In genomic region chr11:97818571-97818970, GRCm38 (mm10) we compare ENCODE assay signal across 7 mouse cellular contexts. TPM values are rescaled to one million over a fixed set of nuclear protein-coding genes. Genes with fewer than 3 reads are reported as not detected.
DNase-seq lines count a peak whose midpoint lies in the region; ATAC-seq and TF ChIP-seq lines count a peak whose summit lies in the region.

No protein-coding gene starts in this region.

- no peak for TF ChIP-seq POLR2A in lung, adult 2 months (IDR thresholded peaks at IDR 0.05; ENCODE audit: borderline replicate concordance, extremely low read depth, low read depth, low read length)

- H3K36me3 ChIP-seq in embryonic facial prominence, embryonic 14.5 days (ENCODE audit: control insufficient read depth, insufficient read depth, low read length): peaks cover 62% of the 10 kb centered on the region
- H3K36me3 ChIP-seq in hindbrain, embryonic 16.5 days (ENCODE audit: control insufficient read depth, insufficient read depth, low read length): peaks cover 13% of the 10 kb centered on the region
- peaks cover 18% of the 10 kb centered on the region for H3K36me3 ChIP-seq in lung, embryonic 16.5 days (ENCODE audit: control insufficient read depth, insufficient read depth, low read length)

- no peak overlapping the region for H3K4me2 ChIP-seq in embryonic facial prominence, embryonic 14.5 days (ENCODE audit: low read depth, low read length)
- no peak overlapping the region for H3K4me2 ChIP-seq in hindbrain, embryonic 16.5 days (ENCODE audit: low read length)
- peak overlapping the region; percentile 6; the same call in 1 of the 2 replicates for H3K4me2 ChIP-seq in lung, embryonic 16.5 days (ENCODE audit: low read depth, low read length)

- no peaks in the 10 kb centered on the region for H3K27me3 ChIP-seq in embryonic facial prominence, embryonic 14.5 days (replicated peaks; ENCODE audit: control insufficient read depth, insufficient read depth, low read length)
- H3K27me3 ChIP-seq in hindbrain, embryonic 16.5 days (replicated peaks; ENCODE audit: control insufficient read depth, insufficient read depth, low read length): no peaks in the 10 kb centered on the region
- no peaks in the 10 kb centered on the region for H3K27me3 ChIP-seq in lung, embryonic 16.5 days (ENCODE audit: control insufficient read depth, insufficient read depth, low read depth, low read length)

- H3K4me3 ChIP-seq in lung, adult 2 months (replicated peaks; ENCODE audit: extremely low read depth, low read depth, low read length): no peak overlapping the region
- H3K4me3 ChIP-seq in embryonic facial prominence, embryonic 14.5 days (ENCODE audit: low read depth, low read length): no peak overlapping the region
- H3K4me3 ChIP-seq in hindbrain, embryonic 16.5 days (ENCODE audit: low read length): no peak overlapping the region
- no peak overlapping the region for H3K4me3 ChIP-seq in lung, embryonic 16.5 days (ENCODE audit: low read length)

- DNase-seq in lung, adult 18-20 months: peak; percentile 79 to 82
- DNase-seq in lung, adult 2 months: no peak
- no peak for DNase-seq in embryonic facial prominence, embryonic 14.5 days (ENCODE audit: low spot score)
- DNase-seq in thymus, postnatal 10 days (ENCODE audit: low spot score in 2 of 2): no peak
- DNase-seq in frontal cortex, postnatal 36 days (ENCODE audit: low spot score in 2 of 2): no peak

- H3K27ac ChIP-seq in embryonic facial prominence, embryonic 14.5 days (replicated peaks; ENCODE audit: low read depth, low read length): peak overlapping the region; percentile 49; the same call in 1 of the 2 replicates
- peak overlapping the region; percentile 60 for H3K27ac ChIP-seq in hindbrain, embryonic 16.5 days (ENCODE audit: low read depth, low read length)
- H3K27ac ChIP-seq in lung, embryonic 16.5 days (ENCODE audit: low read length): peak overlapping the region; percentile 90

- 0 out of 2 replicates have a peak overlapping the region, but pooled peaks have one; percentile 5 for H3K9ac ChIP-seq in embryonic facial prominence, embryonic 14.5 days (ENCODE audit: low read depth, low read length)
- H3K9ac ChIP-seq in hindbrain, embryonic 16.5 days (ENCODE audit: low read depth, low read length): 0 out of 2 replicates have a peak overlapping the region, but pooled peaks have one; percentile 27
- H3K9ac ChIP-seq in lung, embryonic 16.5 days (ENCODE audit: low read length): peak overlapping the region; percentile 49

- peaks cover 63% of the 10 kb centered on the region for H3K4me1 ChIP-seq in lung, adult 2 months (ENCODE audit: control insufficient read depth, insufficient read depth, low read length)
- H3K4me1 ChIP-seq in embryonic facial prominence, embryonic 14.5 days (ENCODE audit: control insufficient read depth, insufficient read depth, low read length): peaks cover 24% of the 10 kb centered on the region
- peaks cover 29% of the 10 kb centered on the region for H3K4me1 ChIP-seq in hindbrain, embryonic 16.5 days (ENCODE audit: control insufficient read depth, insufficient read depth, low read depth, low read length)
- H3K4me1 ChIP-seq in lung, embryonic 16.5 days (replicated peaks; ENCODE audit: control insufficient read depth, insufficient read depth, low read length): peaks cover 51% of the 10 kb centered on the region

- TF ChIP-seq CTCF in lung, adult 2 months (IDR thresholded peaks at IDR 0.05; ENCODE audit: insufficient read depth, low read length): no peak

- ATAC-seq in embryonic facial prominence, embryonic 14.5 days (ENCODE audit: low read depth): peak; percentile 62
- peak; percentile 88 for ATAC-seq in hindbrain, embryonic 16.5 days
- ATAC-seq in lung, embryonic 16.5 days (ENCODE audit: low read depth): peak; percentile 78

- 13% methylated on average over 4 of the region's 4 CpGs for WGBS in lung, adult 2 months
- 9% methylated on average over 4 of the region's 4 CpGs for WGBS in embryonic facial prominence, embryonic 14.5 days
- WGBS in hindbrain, embryonic 16.5 days: 15% methylated on average over 4 of the region's 4 CpGs
- 6% methylated on average over 4 of the region's 4 CpGs for WGBS in lung, embryonic 16.5 days

- no peaks in the 10 kb centered on the region for H3K9me3 ChIP-seq in embryonic facial prominence, embryonic 14.5 days (ENCODE audit: control insufficient read depth, low read length)
- no peaks in the 10 kb centered on the region for H3K9me3 ChIP-seq in hindbrain, embryonic 16.5 days (ENCODE audit: control insufficient read depth, low read length)
- no peaks in the 10 kb centered on the region for H3K9me3 ChIP-seq in lung, embryonic 16.5 days (ENCODE audit: control insufficient read depth, low read length)

RNA-seq across cellular contexts. Expression of gene Lasp1, which starts 19.8 kb away (rescaled TPM):
- 120 and 137 TPM in 2 replicates for polyA plus RNA-seq in lung, adult 2 months (2012; rRNA removed)
- 88.6 and 96.3 TPM in 2 replicates for polyA plus RNA-seq in embryonic facial prominence, embryonic 14.5 days (2014; fragmentation: Nextera tagmentation; extraction: Ambion mirVana)
- 176 and 191 TPM in 2 replicates for polyA plus RNA-seq in hindbrain, embryonic 16.5 days (2015; fragmentation: Nextera tagmentation; extraction: Ambion mirVana)
- 163 and 167 TPM in 2 replicates for polyA plus RNA-seq in lung, embryonic 16.5 days (2015; fragmentation: Nextera tagmentation; extraction: Ambion mirVana)

RNA-seq across cellular contexts. Expression of gene B230217C12Rik, which starts 22.0 kb away (rescaled TPM):
- polyA plus RNA-seq in lung, adult 2 months (2012; rRNA removed): 2.8 and 4.5 TPM in 2 replicates
- polyA plus RNA-seq in embryonic facial prominence, embryonic 14.5 days (2014; fragmentation: Nextera tagmentation; extraction: Ambion mirVana): 7.0 and 7.5 TPM in 2 replicates
- 38.2 and 40.7 TPM in 2 replicates for polyA plus RNA-seq in hindbrain, embryonic 16.5 days (2015; fragmentation: Nextera tagmentation; extraction: Ambion mirVana)
- 3.1 and 3.4 TPM in 2 replicates for polyA plus RNA-seq in lung, embryonic 16.5 days (2015; fragmentation: Nextera tagmentation; extraction: Ambion mirVana)

RNA-seq across cellular contexts. Expression of gene Rpl23, which starts 36.3 kb away (rescaled TPM):
- 81.7 and 95.5 TPM in 2 replicates for polyA plus RNA-seq in lung, adult 2 months (2012; rRNA removed)
- 712 and 810 TPM in 2 replicates for polyA plus RNA-seq in embryonic facial prominence, embryonic 14.5 days (2014; fragmentation: Nextera tagmentation; extraction: Ambion mirVana)
- polyA plus RNA-seq in hindbrain, embryonic 16.5 days (2015; fragmentation: Nextera tagmentation; extraction: Ambion mirVana): 252 and 268 TPM in 2 replicates
- polyA plus RNA-seq in lung, embryonic 16.5 days (2015; fragmentation: Nextera tagmentation; extraction: Ambion mirVana): 495 and 578 TPM in 2 replicates

RNA-seq across cellular contexts. Expression of gene 1700001P01Rik, which starts 42.9 kb away (rescaled TPM):
- 0.22 TPM in 1 of 2 replicates, not detected in the other for polyA plus RNA-seq in lung, adult 2 months (2012; rRNA removed)
- not detected in 2 replicates for polyA plus RNA-seq in embryonic facial prominence, embryonic 14.5 days (2014; fragmentation: Nextera tagmentation; extraction: Ambion mirVana)
- 0.44 and 0.91 TPM in 2 replicates for polyA plus RNA-seq in hindbrain, embryonic 16.5 days (2015; fragmentation: Nextera tagmentation; extraction: Ambion mirVana)
- polyA plus RNA-seq in lung, embryonic 16.5 days (2015; fragmentation: Nextera tagmentation; extraction: Ambion mirVana): 0.35 TPM in 1 of 2 replicates, not detected in the other

RNA-seq across cellular contexts. Expression of gene Cwc25, which starts 52.2 kb away (rescaled TPM):
- 7.0 and 11.6 TPM in 2 replicates for polyA plus RNA-seq in lung, adult 2 months (2012; rRNA removed)
- 10.3 and 11.8 TPM in 2 replicates for polyA plus RNA-seq in embryonic facial prominence, embryonic 14.5 days (2014; fragmentation: Nextera tagmentation; extraction: Ambion mirVana)
- 14.1 and 16.2 TPM in 2 replicates for polyA plus RNA-seq in hindbrain, embryonic 16.5 days (2015; fragmentation: Nextera tagmentation; extraction: Ambion mirVana)
- polyA plus RNA-seq in lung, embryonic 16.5 days (2015; fragmentation: Nextera tagmentation; extraction: Ambion mirVana): 16.1 and 18.5 TPM in 2 replicates

Comparison
In these comparisons a context has a peak if more than half of its experiments do, and no peak if none do; other contexts are left out.
1. DNase-seq: peak in lung, adult 18-20 months (2 of 2); none in lung, adult 2 months (single experiment), embryonic facial prominence, embryonic 14.5 days (single experiment), thymus, postnatal 10 days (0 of 2) and frontal cortex, postnatal 36 days (0 of 2).
2. Peak in every context shown above with its lines, with median percentiles within 50 percentile points of each other: ATAC-seq, H3K27ac ChIP-seq and H3K9ac ChIP-seq.